Mouse (Mus musculus) testis, adult 2 months (tissue): Measurements from ENCODE around the gene Btbd35f6. TPM values are rescaled to one million over a fixed set of nuclear protein-coding genes. Genes with fewer than 3 reads are reported as not detected.
"Not testable (repeated sequence)": the region's sequence is repeated elsewhere in the genome, so short reads cannot be mapped to it uniquely, and the experiment has no call there.

ENCODE experiments used
- H3K27ac ChIP-seq: fragments of 200-500 bp; 2 replicates; pipeline ENCODE4 v1.5.1; 2012; ENCODE audit warnings: low read depth, low read length; ENCODE audit not compliant: control insufficient read depth, insufficient read depth
- H3K27me3 ChIP-seq: fragments of 200-500 bp; 2 replicates; pipeline ENCODE4 v1.6.1; 2012; ENCODE audit warnings: mild to moderate bottlenecking, low read length, moderate library complexity; ENCODE audit not compliant: control insufficient read depth, insufficient read depth
- H3K36me3 ChIP-seq: fragments of 200-500 bp; 2 replicates; pipeline ENCODE4 v1.6.1; 2012; ENCODE audit warnings: mild to moderate bottlenecking, low read length; ENCODE audit not compliant: control insufficient read depth, insufficient read depth
- H3K4me1 ChIP-seq: fragments of 200-500 bp; 2 replicates; pipeline ENCODE4 v1.6.1; 2012; ENCODE audit warnings: low read length; ENCODE audit not compliant: control insufficient read depth, insufficient read depth
- H3K4me3 ChIP-seq: fragments of 200-500 bp; 2 replicates; pipeline ENCODE4 v1.5.1; 2012; ENCODE audit warnings: low read depth, mild to moderate bottlenecking, low read length, moderate library complexity, mixed read lengths; ENCODE audit not compliant: control insufficient read depth
- polyA plus RNA-seq: library from polyadenylated mRNA; depleted of rRNA; stranded (reverse); fragments of >200 nt; gene quantifications from 2 replicates; pipeline ENCODE4 v1.2.3, GENCODE M21; 2012; rRNA removed

Gene Btbd35f6
- polyA plus RNA-seq: 0.51 TPM in 1 of 2 replicates, not detected in the other

GRCm38 (mm10) chrX:33956440-33956839, at the start of gene Btbd35f6:
Gene Btbd35f6, minus strand, starts transcription at chrX:33956540.
- H3K27ac ChIP-seq, H3K4me3 ChIP-seq, H3K27me3 ChIP-seq, H3K36me3 ChIP-seq, H3K4me1 ChIP-seq: not testable (repeated sequence)

- H3K4me1 ChIP-seq, H3K4me3 ChIP-seq, H3K27ac ChIP-seq, H3K27me3 ChIP-seq, H3K36me3 ChIP-seq: not testable (repeated sequence)
Observed at GRCm38 (mm10) chrX:33986716-33987115, 30.4 kb upstream of the Btbd35f6 start, which contains the start of gene Gm21870. Gene Gm21870, minus strand, starts transcription at chrX:33986816.

GRCm38 (mm10) chrX:33930216-33930615, 26.1 kb downstream of the Btbd35f6 start:
- H3K4me1 ChIP-seq, H3K27me3 ChIP-seq, H3K27ac ChIP-seq, H3K4me3 ChIP-seq, H3K36me3 ChIP-seq: not testable (repeated sequence)

GRCm38 (mm10) chrX:33928225-33928624, 28.1 kb downstream of the Btbd35f6 start:
- not testable (repeated sequence) for H3K4me3 ChIP-seq, H3K27me3 ChIP-seq, H3K36me3 ChIP-seq, H3K27ac ChIP-seq, H3K4me1 ChIP-seq

GRCm38 (mm10) chrX:33926344-33926743, 30.0 kb downstream of the Btbd35f6 start:
- H3K27ac ChIP-seq: not testable (repeated sequence)

GRCm38 (mm10) chrX:33925420-33925819, 30.9 kb downstream of the Btbd35f6 start:
- not testable (repeated sequence) for H3K4me3 ChIP-seq, H3K4me1 ChIP-seq, H3K36me3 ChIP-seq, H3K27me3 ChIP-seq, H3K27ac ChIP-seq

More at GRCm38 (mm10) chrX:33926344-33926743, 30.0 kb downstream of the Btbd35f6 start:
- H3K27me3 ChIP-seq, H3K4me3 ChIP-seq, H3K4me1 ChIP-seq, H3K36me3 ChIP-seq: not testable (repeated sequence)

Other genes with a start within 250 kb of the Btbd35f6 start
- gene Gm21870, start 30.3 kb upstream of the Btbd35f6 start, polyA plus RNA-seq: 0.49 TPM in 1 of 2 replicates, not detected in the other
- gene Btbd35f9, start 205.0 kb upstream of the Btbd35f6 start, polyA plus RNA-seq: not detected in 2 replicates